Mouse (Mus musculus) forebrain, embryonic 16.5 days (tissue): ENCODE data around the gene Metrn. TPM values are rescaled to one million over a fixed set of nuclear protein-coding genes. Genes with fewer than 3 reads are reported as not detected.
A peak's percentile ranks its signal among the peaks of the same experiment; 100 is the strongest.
"Not testable (repeated sequence)": the region's sequence is repeated elsewhere in the genome, so short reads cannot be mapped to it uniquely, and the experiment has no call there.

ENCODE experiments used
- ATAC-seq: fragments of 200-750 bp; cut with Nextera tagmentation; 2 replicates; pipeline ENCODE4 v1.8.0; 2017; ENCODE audit warnings: mild to moderate bottlenecking, moderate library complexity
- H3K27ac ChIP-seq: fragments of 300-500 bp; sonication (generic); 2 replicates; pipeline ENCODE4 v1.5.1; 2014; ENCODE audit warnings: low read length, control low read depth
- H3K27me3 ChIP-seq: fragments of 300-500 bp; sonication (generic); replicated peaks from 2 replicates; pipeline ENCODE4 v1.6.1; 2014; ENCODE audit warnings: low read length; ENCODE audit not compliant: control insufficient read depth, insufficient read depth
- H3K36me3 ChIP-seq: fragments of 300-500 bp; sonication (generic); 2 replicates; pipeline ENCODE4 v1.6.1; 2014; ENCODE audit not compliant: control insufficient read depth, insufficient read depth
- H3K4me1 ChIP-seq: fragments of 300-500 bp; sonication (generic); replicated peaks from 2 replicates; pipeline ENCODE4 v1.6.1; 2014; ENCODE audit warnings: low read length; ENCODE audit not compliant: control insufficient read depth, insufficient read depth
- H3K4me2 ChIP-seq: fragments of 300-500 bp; sonication (generic); 2 replicates; pipeline ENCODE4 v1.6.1; 2014; ENCODE audit warnings: mild to moderate bottlenecking, low read length, control low read depth
- H3K4me3 ChIP-seq: fragments of 300-500 bp; sonication (generic); replicated peaks from 2 replicates; pipeline ENCODE4 v1.5.1; 2014; ENCODE audit warnings: mild to moderate bottlenecking, low read length, control low read depth
- H3K9ac ChIP-seq: fragments of 300-500 bp; sonication (generic); replicated peaks from 2 replicates; pipeline ENCODE4 v1.6.1; 2014; ENCODE audit warnings: low read depth, low read length, control low read depth
- H3K9me3 ChIP-seq: fragments of 300-500 bp; sonication (generic); 2 replicates; pipeline ENCODE4 v1.6.1; 2016; ENCODE audit warnings: low read length; ENCODE audit not compliant: control insufficient read depth
- WGBS: fragments of 180-500 bp; shearing (Covaris S2); extraction: QIAGEN DNeasy Blood & Tissue Kit; methylation state at CpG from one replicate; pipeline ENCODE4 v1.1.7; 2014; 5-methylcytosine and 5-hydroxymethylcytosine counted together
- polyA plus RNA-seq: library from polyadenylated mRNA; unstranded; fragments of >200 nt; fragmentation: Nextera tagmentation; extraction: Ambion mirVana; gene quantifications from 2 replicates; pipeline ENCODE4 v1.2.1, GENCODE M21; 2015

The Metrn gene
- polyA plus RNA-seq, 1 experiment from 2014 or later: 34.0 TPM

GRCm38 (mm10) chr17:25810890-25811289 lies 14.0 kb upstream of the Metrn start:
- ATAC-seq: no peak
- Histone ChIP-seq H3K27me3 (no peaks in the 10 kb centered on the region), H3K36me3 (no peaks in the 10 kb centered on the region), H3K27ac (no peak overlapping the region), H3K4me2 (peak overlapping the region; percentile 98), H3K9me3 (no peaks in the 10 kb centered on the region), H3K9ac (no peak overlapping the region), H3K4me3 (no peak overlapping the region), H3K4me1 (peaks cover 34% of the 10 kb centered on the region)
- WGBS: 71% methylated on average over 4 of the region's 4 CpGs

DNA sequence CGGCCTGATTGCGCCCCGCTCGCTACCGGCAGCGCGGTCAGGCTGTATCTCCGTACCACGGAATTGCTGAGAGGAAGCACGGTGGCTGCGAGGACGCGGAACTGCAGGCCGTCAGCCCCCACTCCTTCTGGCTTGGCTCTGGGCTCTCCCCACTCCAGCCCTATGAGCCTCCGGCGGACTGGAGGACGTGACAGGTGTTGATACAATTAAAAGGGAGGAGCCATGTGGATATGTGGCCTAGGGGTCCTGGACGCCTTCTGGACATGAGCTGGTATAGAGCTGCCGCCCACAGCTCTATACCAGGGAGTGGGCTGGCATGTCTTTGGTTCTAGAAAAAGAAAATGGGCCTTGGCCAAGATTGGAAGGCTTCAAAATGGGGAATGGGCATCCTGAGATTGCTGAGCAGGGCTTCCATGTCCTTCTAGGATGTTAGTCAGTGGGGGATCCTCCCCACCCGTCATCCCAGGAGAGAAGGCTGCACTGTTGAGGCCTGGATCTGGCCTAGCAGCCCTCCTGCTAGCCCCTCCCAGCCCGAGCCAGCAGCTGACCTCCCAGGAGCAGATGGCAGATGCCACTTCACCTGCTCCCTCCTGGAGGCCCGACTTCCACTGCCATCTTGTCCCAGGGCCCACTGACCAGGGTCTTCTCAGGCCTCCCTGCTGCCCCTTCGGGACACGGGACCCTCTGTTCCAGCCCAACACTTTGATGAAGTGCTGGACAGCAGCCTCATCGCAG lies 12.8 kb upstream of the Metrn start:
- Histone ChIP-seq H3K9ac (peak overlapping the region; percentile 82), H3K9me3 (no peaks in the 10 kb centered on the region), H3K27me3 (no peaks in the 10 kb centered on the region), H3K4me2 (peak overlapping the region; percentile 98), H3K4me1 (peaks cover 34% of the 10 kb centered on the region), H3K4me3 (peak overlapping the region; percentile 71), H3K27ac (peak overlapping the region; percentile 88), H3K36me3 (no peaks in the 10 kb centered on the region)
- peak; percentile 45 for ATAC-seq
- WGBS: 10% methylated on average over 25 of the region's 25 CpGs

DNA sequence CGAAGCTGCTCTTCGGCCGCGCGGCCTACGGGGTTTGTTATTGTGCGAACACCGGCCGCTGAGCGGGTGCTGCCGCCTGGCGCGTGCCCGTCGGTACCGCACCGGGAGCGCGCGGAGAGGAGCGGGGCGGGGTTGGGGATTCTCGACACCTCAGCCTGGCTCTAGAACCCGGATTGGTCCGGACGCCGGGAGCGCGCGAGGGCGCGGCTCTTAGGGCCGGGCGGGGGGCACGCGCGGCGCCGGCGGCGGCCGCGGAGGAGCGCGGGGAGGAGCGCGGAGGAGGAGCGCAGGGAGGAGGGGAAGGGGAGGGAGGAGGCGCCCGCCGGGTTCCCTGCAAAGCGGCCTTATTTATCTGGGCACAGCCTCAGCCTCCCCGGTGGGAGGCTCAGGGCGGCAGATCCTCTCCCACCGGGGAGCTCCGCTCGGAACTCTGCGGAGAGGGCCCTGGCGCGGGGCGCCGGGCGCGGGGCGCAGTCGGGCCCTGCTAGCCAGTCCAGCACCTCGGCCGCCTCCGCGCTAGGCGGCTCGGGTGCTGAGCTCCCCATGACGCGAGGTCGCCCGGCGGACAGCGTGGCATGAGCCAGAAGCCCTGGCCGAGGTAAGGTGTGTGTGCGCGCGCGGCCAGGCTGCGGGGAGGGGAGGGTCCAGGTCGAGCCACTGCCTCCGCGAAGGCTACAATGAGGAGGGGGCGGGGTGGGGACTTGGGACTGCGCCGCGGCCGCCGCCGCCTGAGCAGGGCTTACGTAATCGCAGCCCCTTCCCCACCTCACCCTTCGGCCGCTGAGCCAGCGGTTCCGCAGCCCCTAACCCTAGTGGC lies 12.1 kb upstream of the Metrn start, which contains the start of gene Fbxl16:
Fbxl16 (plus strand) TSS at position 297 of the 817 bp plus-strand sequence.
- no peaks in the 10 kb centered on the region for H3K9me3 ChIP-seq
- H3K9ac ChIP-seq: peak within 1 kb of the TSS; percentile 82
- under 1% methylated on average over 76 of the region's 100 CpGs for WGBS
- peak within 1 kb of the TSS; percentile 88 for H3K27ac ChIP-seq
- peak within 1 kb of the TSS; percentile 71 for H3K4me3 ChIP-seq
- peaks cover 34% of the 10 kb centered on the region for H3K4me1 ChIP-seq
- no peaks in the 10 kb centered on the region for H3K36me3 ChIP-seq
- ATAC-seq: peak; percentile 90
- no peaks in the 10 kb centered on the region for H3K27me3 ChIP-seq
- peak within 1 kb of the TSS; percentile 98 for H3K4me2 ChIP-seq

GRCm38 (mm10) chr17:25808028-25808427 lies 11.1 kb upstream of the Metrn start:
- no peak; the same call in 1 of the 2 replicates for ATAC-seq
- peak overlapping the region; percentile 88 for H3K27ac ChIP-seq
- H3K36me3 ChIP-seq: no peaks in the 10 kb centered on the region
- peak overlapping the region; percentile 71 for H3K4me3 ChIP-seq
- H3K27me3 ChIP-seq: no peaks in the 10 kb centered on the region
- H3K4me2 ChIP-seq: peak overlapping the region; percentile 98
- WGBS: 43% methylated on average over 5 of the region's 5 CpGs
- H3K4me1 ChIP-seq: peaks cover 30% of the 10 kb centered on the region
- H3K9ac ChIP-seq: peak overlapping the region; percentile 82
- no peaks in the 10 kb centered on the region for H3K9me3 ChIP-seq

- not testable (repeated sequence) for H3K9me3 ChIP-seq, H3K4me3 ChIP-seq, ATAC-seq, H3K27ac ChIP-seq, H3K36me3 ChIP-seq, H3K27me3 ChIP-seq, H3K4me2 ChIP-seq, H3K9ac ChIP-seq
- H3K4me1 ChIP-seq: peaks cover 31% of the 10 kb centered on the region
- WGBS: 48% methylated on average over 2 of the region's 2 CpGs
Measured at GRCm38 (mm10) chr17:25807452-25807851, 10.5 kb upstream of the Metrn start.

- no peak for ATAC-seq
- 77% methylated on average over 4 of the region's 4 CpGs for WGBS
- no peaks in the 10 kb centered on the region for H3K27me3 ChIP-seq
- H3K9ac ChIP-seq: no peak overlapping the region
- H3K4me3 ChIP-seq: no peak overlapping the region
- peaks cover 34% of the 10 kb centered on the region for H3K4me1 ChIP-seq
- H3K36me3 ChIP-seq: no peaks in the 10 kb centered on the region
- H3K27ac ChIP-seq: no peak overlapping the region
- H3K9me3 ChIP-seq: no peaks in the 10 kb centered on the region
- no peak overlapping the region for H3K4me2 ChIP-seq
Measured at GRCm38 (mm10) chr17:25806507-25806906, 9.6 kb upstream of the Metrn start.

DNA sequence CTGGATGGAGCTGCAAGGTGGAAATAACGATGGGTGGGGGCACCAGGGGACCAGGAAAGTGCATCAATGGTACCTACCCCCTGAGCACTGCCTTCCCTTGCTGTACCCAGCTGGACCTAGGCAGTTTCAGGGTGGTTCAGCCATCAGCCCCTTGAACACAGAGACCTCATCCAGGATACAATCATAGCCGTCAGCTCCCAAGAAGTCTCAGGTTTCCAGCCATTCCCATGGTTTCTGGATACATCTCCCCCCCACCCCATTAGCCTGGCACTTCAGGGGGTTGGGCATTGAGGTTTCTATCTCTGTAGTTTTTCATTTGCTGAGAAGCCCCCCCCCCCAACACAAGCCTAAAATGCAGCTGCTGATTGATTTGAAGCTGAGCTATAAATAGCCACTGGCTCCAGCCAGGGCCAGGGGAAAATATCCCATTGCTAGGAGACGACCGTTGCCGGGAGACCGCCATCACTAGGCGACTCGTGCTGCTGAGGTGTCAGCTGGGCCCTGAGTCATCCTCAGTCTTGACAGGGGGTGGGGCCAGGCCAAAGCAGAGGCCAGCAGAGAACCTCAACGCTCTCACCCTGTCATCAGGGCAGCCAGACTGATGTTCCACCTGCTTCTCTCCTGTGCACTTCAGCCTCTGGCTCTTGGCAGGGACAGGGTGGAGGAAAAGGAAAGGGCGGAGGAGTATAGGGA lies 6.0 kb upstream of the Metrn start:
- H3K9me3 ChIP-seq: no peaks in the 10 kb centered on the region
- WGBS: 8% methylated on average over 10 of the region's 10 CpGs
- no peaks in the 10 kb centered on the region for H3K27me3 ChIP-seq
- no peak overlapping the region for H3K4me3 ChIP-seq
- no peaks in the 10 kb centered on the region for H3K36me3 ChIP-seq
- H3K9ac ChIP-seq: peak overlapping the region; percentile 40
- peak; percentile 88 for ATAC-seq
- H3K4me1 ChIP-seq: peaks cover 14% of the 10 kb centered on the region
- H3K27ac ChIP-seq: peak overlapping the region; percentile 65
- peak overlapping the region; percentile 24 for H3K4me2 ChIP-seq

- WGBS: 7% methylated on average over 6 of the region's 6 CpGs
- no peak overlapping the region for H3K4me2 ChIP-seq
- ATAC-seq: peak; percentile 19; the same call in 1 of the 2 replicates
- H3K9me3 ChIP-seq: no peaks in the 10 kb centered on the region
- H3K27me3 ChIP-seq: no peaks in the 10 kb centered on the region; the same call in 1 of the 2 replicates
- no peak overlapping the region for H3K27ac ChIP-seq
- peaks cover 25% of the 10 kb centered on the region for H3K4me1 ChIP-seq
- H3K9ac ChIP-seq: no peak overlapping the region
- H3K4me3 ChIP-seq: no peak overlapping the region
- no peaks in the 10 kb centered on the region for H3K36me3 ChIP-seq
Measured at GRCm38 (mm10) chr17:25801029-25801428, 4.1 kb upstream of the Metrn start.
